Mouse (Mus musculus) liver, embryonic 15.5 days (tissue): ENCODE measurements around the gene Runx3. TPM values are rescaled to one million over a fixed set of nuclear protein-coding genes. Genes with fewer than 3 reads are reported as not detected.

Source experiments
- ATAC-seq: fragments of 200-750 bp; cut with Nextera tagmentation; 2 replicates; pipeline ENCODE4 v1.8.0; 2017; ENCODE audit warnings: moderate number of reproducible peaks, mild to moderate bottlenecking, moderate library complexity; ENCODE audit not compliant: insufficient read depth
- H3K27ac ChIP-seq: fragments of 300-500 bp; sonication (generic); replicated peaks from 2 replicates; pipeline ENCODE4 v1.5.1; 2015; ENCODE audit warnings: mild to moderate bottlenecking, inconsistent platforms
- H3K27me3 ChIP-seq: fragments of 300-500 bp; sonication (generic); 2 replicates; pipeline ENCODE4 v1.6.1; 2015; ENCODE audit warnings: mild to moderate bottlenecking, inconsistent platforms
- H3K36me3 ChIP-seq: fragments of 300-500 bp; sonication (generic); replicated peaks from 2 replicates; pipeline ENCODE4 v1.6.1; 2015; ENCODE audit warnings: moderate library complexity, mild to moderate bottlenecking, inconsistent platforms
- H3K4me1 ChIP-seq: fragments of 300-500 bp; sonication (generic); replicated peaks from 2 replicates; pipeline ENCODE4 v1.6.1; 2015; ENCODE audit warnings: inconsistent platforms
- H3K4me2 ChIP-seq: fragments of 300-500 bp; sonication (generic); 2 replicates; pipeline ENCODE4 v1.6.1; 2015; ENCODE audit warnings: moderate library complexity, mild to moderate bottlenecking, inconsistent platforms
- H3K4me3 ChIP-seq: fragments of 300-500 bp; sonication (generic); replicated peaks from 2 replicates; pipeline ENCODE4 v1.5.1; 2015; ENCODE audit warnings: mild to moderate bottlenecking, inconsistent platforms
- H3K9ac ChIP-seq: fragments of 300-500 bp; sonication (generic); 2 replicates; pipeline ENCODE4 v1.6.1; 2015; ENCODE audit warnings: moderate library complexity, mild to moderate bottlenecking, inconsistent platforms
- H3K9me3 ChIP-seq: fragments of 300-500 bp; sonication (generic); replicated peaks from 2 replicates; pipeline ENCODE4 v1.6.1; 2016; ENCODE audit warnings: inconsistent platforms
- WGBS: fragments of 180-500 bp; shearing (Covaris S2); methylation state at CpG from one replicate; pipeline ENCODE4 v1.1.7; 2015; ENCODE audit warnings: mixed read lengths; ENCODE audit not compliant: insufficient replicate concordance; 5-methylcytosine and 5-hydroxymethylcytosine counted together
- polyA plus RNA-seq: library from polyadenylated mRNA; unstranded; fragments of >200 nt; fragmentation: Nextera tagmentation; extraction: Ambion mirVana; gene quantifications from 2 replicates; pipeline ENCODE4 v1.2.1, GENCODE M21; 2015

Runx3 gene
- polyA plus RNA-seq, 1 experiment from 2014 or later, result 0.75 TPM

- Histone ChIP-seq H3K4me2 (no peak overlapping the region), H3K9me3 (no peaks in the 10 kb centered on the region), H3K4me1 (peaks cover 34% of the 10 kb centered on the region), H3K9ac (no peak overlapping the region), H3K36me3 (no peaks in the 10 kb centered on the region), H3K4me3 (no peak overlapping the region), H3K27me3 (peaks cover 27% of the 10 kb centered on the region), H3K27ac (no peak overlapping the region)
- ATAC-seq, result no peak
- 85% methylated on average over 16 of the region's 16 CpGs for WGBS
Measured at GRCm38 (mm10) chr4:135201771-135202170, 81.3 kb downstream of the Runx3 start.

GRCm38 (mm10) chr4:135203279-135203678, 82.8 kb downstream of the Runx3 start:
- peaks cover 24% of the 10 kb centered on the region for H3K27me3 ChIP-seq
- H3K9ac ChIP-seq, result no peak overlapping the region
- peaks cover 35% of the 10 kb centered on the region for H3K4me1 ChIP-seq
- H3K4me3 ChIP-seq, result peak overlapping the region; percentile 45
- H3K4me2 ChIP-seq, result peak overlapping the region; percentile 64
- H3K9me3 ChIP-seq, result no peaks in the 10 kb centered on the region
- WGBS, result 1% methylated on average over 14 of the region's 14 CpGs
- H3K36me3 ChIP-seq, result no peaks in the 10 kb centered on the region
- ATAC-seq, result no peak
- peak overlapping the region; percentile 10; the same call in 1 of the 2 replicates for H3K27ac ChIP-seq

DNA sequence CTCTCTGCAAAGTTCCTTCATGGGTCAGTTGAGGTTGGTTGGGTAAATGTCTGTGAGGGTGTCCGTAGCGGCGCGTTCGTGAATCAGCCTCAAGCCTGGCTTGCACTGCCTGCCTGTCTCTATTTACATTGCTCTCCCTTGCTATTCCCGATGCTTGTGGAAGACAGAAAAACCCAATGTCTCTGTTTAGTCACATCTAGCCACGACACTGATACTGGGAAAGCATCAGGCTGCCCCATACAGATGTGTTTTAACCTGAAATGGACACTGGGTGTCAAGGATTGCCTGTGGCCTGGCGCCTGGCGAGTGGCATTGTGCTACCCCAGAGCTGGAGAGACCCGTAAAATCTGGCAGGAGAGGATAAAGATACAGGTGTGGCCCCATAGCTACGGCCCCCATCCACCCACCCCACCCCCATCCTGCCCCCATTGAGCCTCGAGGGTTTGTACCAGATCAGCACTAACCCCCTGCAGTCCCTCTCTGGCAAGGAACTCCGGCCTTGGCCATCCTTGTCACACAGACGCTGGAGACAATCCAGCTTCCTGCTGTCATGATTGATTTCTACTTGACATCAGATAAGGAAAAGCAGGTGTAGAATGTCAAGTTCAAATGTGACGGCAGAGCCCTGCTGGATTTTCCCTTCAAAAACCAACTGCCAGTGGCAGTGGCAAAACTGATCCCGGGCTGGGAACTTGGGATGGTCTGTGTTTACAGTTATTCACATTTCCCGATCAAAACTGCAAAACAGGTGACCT, 83.5 kb downstream of the Runx3 start:
- peak overlapping the region; percentile 45 for H3K4me3 ChIP-seq
- H3K9ac ChIP-seq, result no peak overlapping the region
- H3K4me1 ChIP-seq, result peaks cover 35% of the 10 kb centered on the region
- no peak for ATAC-seq
- H3K4me2 ChIP-seq, result peak overlapping the region; percentile 64
- H3K36me3 ChIP-seq, result no peaks in the 10 kb centered on the region
- 17% methylated on average over 17 of the region's 17 CpGs for WGBS
- H3K9me3 ChIP-seq, result no peaks in the 10 kb centered on the region
- peaks cover 24% of the 10 kb centered on the region for H3K27me3 ChIP-seq
- H3K27ac ChIP-seq, result peak overlapping the region; percentile 10; the same call in 1 of the 2 replicates

DNA sequence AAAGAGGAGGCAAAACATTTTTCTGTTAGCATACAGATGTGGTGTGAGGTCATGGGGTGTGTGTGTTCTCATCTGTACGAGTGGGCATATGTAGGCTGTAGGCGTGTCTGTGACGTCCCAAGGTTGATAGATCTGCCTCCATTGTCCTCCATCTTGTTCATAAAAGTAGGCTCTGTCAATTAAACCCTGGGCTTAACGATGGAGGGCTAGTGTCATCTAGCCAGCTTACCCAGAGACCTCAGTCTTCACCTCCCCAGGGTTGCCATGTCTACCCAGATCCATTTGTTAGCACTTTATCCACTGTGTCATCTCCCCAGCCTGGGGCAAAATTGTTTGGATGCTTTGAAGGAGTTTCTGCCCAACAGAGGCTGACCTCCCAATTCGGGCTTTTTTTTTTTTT, 84.2 kb downstream of the Runx3 start:
- no peaks in the 10 kb centered on the region for H3K36me3 ChIP-seq
- no peak overlapping the region for H3K4me2 ChIP-seq
- ATAC-seq, result no peak
- peaks cover 24% of the 10 kb centered on the region for H3K27me3 ChIP-seq
- H3K9ac ChIP-seq, result no peak overlapping the region
- H3K4me1 ChIP-seq, result peaks cover 35% of the 10 kb centered on the region
- H3K9me3 ChIP-seq, result no peaks in the 10 kb centered on the region
- no peak overlapping the region for H3K4me3 ChIP-seq
- WGBS, result 44% methylated on average over 5 of the region's 5 CpGs
- H3K27ac ChIP-seq, result no peak overlapping the region

DNA sequence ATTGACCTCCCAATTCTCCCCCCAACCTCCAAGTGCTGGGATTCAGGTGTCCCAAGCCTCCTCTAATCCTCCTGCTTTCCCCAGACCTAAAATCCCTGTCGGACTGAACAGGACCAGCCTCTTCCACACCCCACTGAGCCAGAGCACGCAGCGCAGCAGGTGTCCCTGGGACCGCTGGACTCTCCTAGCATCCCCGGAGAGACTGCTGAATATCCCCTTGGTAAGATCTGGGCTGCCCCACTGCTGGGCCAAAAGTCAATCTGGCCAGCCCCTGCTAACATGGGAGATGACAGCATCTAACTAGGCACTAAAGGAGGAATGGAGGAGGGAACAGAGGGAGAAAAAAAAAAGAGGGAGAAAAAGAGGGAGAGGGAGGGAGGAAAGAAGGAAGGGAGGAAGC, 84.8 kb downstream of the Runx3 start:
- Histone ChIP-seq H3K27ac (no peak overlapping the region), H3K27me3 (peaks cover 24% of the 10 kb centered on the region), H3K4me3 (no peak overlapping the region), H3K9ac (no peak overlapping the region), H3K4me1 (peaks cover 35% of the 10 kb centered on the region), H3K9me3 (no peaks in the 10 kb centered on the region), H3K36me3 (no peaks in the 10 kb centered on the region), H3K4me2 (0 out of 2 replicates have a peak overlapping the region, but pooled peaks have one; percentile 82)
- no peak for ATAC-seq
- WGBS, result 56% methylated on average over 5 of the region's 5 CpGs

DNA sequence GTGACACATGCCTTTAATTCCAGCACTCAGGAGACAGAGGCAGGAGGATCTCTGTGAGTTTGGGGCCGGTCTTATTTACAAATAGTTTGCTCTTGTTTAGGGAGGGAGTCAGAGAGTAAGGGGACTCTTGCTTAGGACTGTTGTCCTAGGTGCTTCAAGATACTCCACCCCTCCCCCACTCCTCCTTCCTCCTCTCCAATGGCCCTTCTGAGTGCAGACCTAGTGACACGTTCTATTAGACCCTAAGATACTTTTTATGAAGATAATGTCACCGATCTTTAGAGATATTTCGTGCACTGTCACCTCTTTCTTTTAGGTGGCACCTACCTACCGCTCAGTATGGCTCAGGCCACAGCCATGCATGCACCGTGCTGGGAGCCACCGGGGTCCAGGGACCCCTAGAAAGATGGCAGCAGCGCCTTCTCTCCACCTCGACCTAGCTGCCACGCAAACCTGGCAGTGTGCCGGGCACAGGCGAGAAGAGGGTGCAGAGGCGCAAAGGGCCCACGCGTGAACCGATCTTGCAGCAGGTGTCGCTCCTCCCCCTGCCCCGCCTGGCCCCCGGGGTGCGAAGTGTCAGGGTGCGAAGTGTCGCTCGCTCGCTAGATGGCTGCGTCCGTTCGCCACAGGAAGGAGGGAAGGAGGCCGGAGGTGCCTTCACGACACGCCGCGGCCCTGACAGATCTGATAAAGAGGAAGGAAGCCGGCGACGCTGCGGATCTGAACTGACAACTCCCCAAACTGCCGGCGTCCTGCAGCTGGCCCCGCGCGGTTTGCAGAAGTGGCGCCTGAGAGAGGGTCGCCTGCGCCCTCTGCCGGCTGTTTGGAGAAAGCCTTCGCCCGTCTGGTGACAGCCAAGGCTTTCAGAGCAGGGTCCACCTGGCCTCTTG, 85.5 kb downstream of the Runx3 start:
- Histone ChIP-seq H3K4me2 (peak overlapping the region; percentile 82), H3K36me3 (0 out of 2 replicates have a peak, but pooled peaks cover 7% of the 10 kb centered on the region), H3K27me3 (peaks cover 24% of the 10 kb centered on the region), H3K4me3 (peak overlapping the region; percentile 49), H3K9me3 (no peaks in the 10 kb centered on the region), H3K27ac (peak overlapping the region; percentile 35), H3K4me1 (peaks cover 35% of the 10 kb centered on the region), H3K9ac (peak overlapping the region; percentile 55)
- peak; percentile 59 for ATAC-seq
- WGBS, result 1% methylated on average over 47 of the region's 47 CpGs

DNA sequence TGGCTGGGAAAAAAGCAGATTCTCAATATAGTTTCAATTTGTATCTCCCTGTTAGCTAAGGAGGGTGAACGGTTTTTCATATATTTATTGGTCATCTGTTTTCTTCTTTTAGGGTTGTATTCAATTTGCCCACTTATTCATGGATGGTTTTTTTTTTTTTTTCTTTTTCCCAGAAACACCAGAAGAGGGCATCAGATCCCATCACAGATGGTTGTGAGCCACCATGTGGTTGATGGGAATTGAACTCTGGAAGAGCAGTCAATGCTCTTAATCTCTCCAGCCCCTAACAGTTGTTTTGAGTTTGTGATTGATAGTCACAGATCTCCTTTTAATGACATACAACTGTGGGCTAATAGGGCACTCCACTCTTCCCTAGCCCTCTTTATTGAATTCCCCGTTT, 89.4 kb downstream of the Runx3 start:
- 72% methylated on average over 2 of the region's 2 CpGs for WGBS

GRCm38 (mm10) chr4:135219652-135220051, 99.2 kb downstream of the Runx3 start:
- Histone ChIP-seq H3K9ac (no peak overlapping the region), H3K4me1 (0 out of 2 replicates have a peak, but pooled peaks cover 11% of the 10 kb centered on the region), H3K9me3 (no peaks in the 10 kb centered on the region), H3K27me3 (no peaks in the 10 kb centered on the region), H3K4me2 (no peak overlapping the region), H3K36me3 (peaks cover 96% of the 10 kb centered on the region), H3K27ac (no peak overlapping the region), H3K4me3 (no peak overlapping the region)
- ATAC-seq, result no peak
- 38% methylated on average over 4 of the region's 4 CpGs for WGBS

More for the DNA sequence above, 89.4 kb downstream of the Runx3 start:
- peaks cover 41% of the 10 kb centered on the region for H3K36me3 ChIP-seq
- no peak overlapping the region for H3K27ac ChIP-seq
- H3K9ac ChIP-seq, result no peak overlapping the region
- H3K4me1 ChIP-seq, result peaks cover 17% of the 10 kb centered on the region
- H3K4me3 ChIP-seq, result no peak overlapping the region
- no peaks in the 10 kb centered on the region for H3K9me3 ChIP-seq
- ATAC-seq, result no peak
- no peak overlapping the region for H3K4me2 ChIP-seq
- H3K27me3 ChIP-seq, result peaks cover 12% of the 10 kb centered on the region

GRCm38 (mm10) chr4:135220641-135221040, 100.2 kb downstream of the Runx3 start:
- Histone ChIP-seq H3K27me3 (no peaks in the 10 kb centered on the region), H3K9me3 (no peaks in the 10 kb centered on the region), H3K9ac (no peak overlapping the region), H3K4me3 (no peak overlapping the region), H3K36me3 (peaks cover 96% of the 10 kb centered on the region), H3K27ac (no peak overlapping the region), H3K4me1 (0 out of 2 replicates have a peak, but pooled peaks cover 11% of the 10 kb centered on the region), H3K4me2 (no peak overlapping the region)
- no peak for ATAC-seq
- 75% methylated on average over 3 of the region's 3 CpGs for WGBS

DNA sequence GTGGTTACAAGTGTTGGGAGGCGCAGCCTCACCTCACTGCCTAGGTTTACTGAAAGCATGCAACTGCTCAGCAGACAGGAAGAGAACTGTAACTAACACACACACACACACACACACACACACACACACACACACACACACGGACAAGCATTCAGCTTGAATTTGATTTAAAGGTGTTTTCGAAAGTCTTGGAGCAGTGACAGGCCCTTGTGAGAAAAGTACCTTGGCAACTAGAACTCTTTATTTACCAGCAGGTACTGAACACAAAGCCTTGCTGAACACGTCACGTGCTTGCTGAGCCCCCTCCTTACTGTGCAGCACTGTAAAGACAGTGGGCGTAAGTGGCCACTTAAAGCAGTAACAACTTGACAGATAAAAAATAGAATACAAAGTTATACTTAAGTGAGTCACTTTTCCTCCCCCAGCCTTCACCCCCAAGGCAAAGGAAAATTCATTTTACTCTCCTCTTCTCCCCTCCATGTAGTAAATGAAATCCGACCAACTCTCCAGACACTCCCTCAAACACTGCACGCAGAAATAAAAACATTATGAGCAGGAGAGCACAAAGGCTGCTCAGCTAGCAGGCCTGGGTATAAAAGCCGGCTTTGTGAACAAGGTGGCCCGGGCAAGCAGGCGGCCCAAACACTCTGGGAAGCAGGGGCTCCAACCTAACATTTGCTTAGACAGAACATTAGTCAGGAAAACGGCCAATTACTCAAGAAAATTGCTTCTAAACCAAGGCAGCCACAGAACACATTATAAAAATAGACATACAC, 101.4 kb downstream of the Runx3 start:
- H3K4me2 ChIP-seq, result no peak overlapping the region
- no peak for ATAC-seq
- no peak overlapping the region for H3K4me3 ChIP-seq
- H3K9ac ChIP-seq, result no peak overlapping the region
- H3K27me3 ChIP-seq, result no peaks in the 10 kb centered on the region
- H3K36me3 ChIP-seq, result peaks cover 96% of the 10 kb centered on the region
- no peaks in the 10 kb centered on the region for H3K9me3 ChIP-seq
- WGBS, result 86% methylated on average over 12 of the region's 12 CpGs
- 0 out of 2 replicates have a peak, but pooled peaks cover 11% of the 10 kb centered on the region for H3K4me1 ChIP-seq
- H3K27ac ChIP-seq, result no peak overlapping the region
